Mouse (Mus musculus) myocyte (in vitro differentiated cells): ENCODE results near the gene Spock1.

Source experiments
- CEBPB ChIP-seq: IDR thresholded peaks from 2 replicates; pipeline ENCODE4 v1.6.1; 2011; ENCODE audit warnings: mild to moderate bottlenecking, moderate library complexity; ENCODE audit not compliant: poor library complexity, insufficient read depth, severe bottlenecking
- E2F4 ChIP-seq: IDR thresholded peaks from one replicate; pipeline ENCODE4 v1.6.1; 2011; ENCODE audit warnings: mild to moderate bottlenecking, control low read depth, moderate library complexity; ENCODE audit not compliant: insufficient read depth
- MAX ChIP-seq: IDR thresholded peaks from one replicate; pipeline ENCODE4 v1.6.1; 2011; ENCODE audit warnings: low read depth, mild to moderate bottlenecking, control low read depth
- MYOD1 ChIP-seq, 3 experiments: IDR thresholded peaks; one replicate each; pipeline ENCODE4 v1.6.1; 2011; ENCODE audit warnings: control low read depth in 2 of 3, low read depth in 2 of 3, mild to moderate bottlenecking in 2 of 3, moderate library complexity in 1 of 3; ENCODE audit not compliant: insufficient read length in 2 of 3, control insufficient read depth in 1 of 3
- MYOG ChIP-seq, 3 experiments: IDR thresholded peaks; one replicate each; pipeline ENCODE4 v1.6.1; 2011; ENCODE audit warnings: control low read depth in 2 of 3, low read depth in 2 of 3, mild to moderate bottlenecking in 2 of 3; ENCODE audit not compliant: insufficient read length in 2 of 3, control insufficient read depth in 1 of 3, insufficient read depth in 1 of 3
- POLR2A ChIP-seq: IDR thresholded peaks from one replicate; pipeline ENCODE4 v1.6.1; 2011; ENCODE audit warnings: low read depth, mild to moderate bottlenecking, control low read depth, moderate library complexity; ENCODE audit not compliant: insufficient read length
- POLR2AphosphoS2 ChIP-seq: IDR thresholded peaks from one replicate; pipeline ENCODE4 v1.6.1; 2011; ENCODE audit warnings: low read depth, control low read depth; ENCODE audit not compliant: insufficient read length
- SRF ChIP-seq: IDR thresholded peaks from one replicate; pipeline ENCODE4 v1.6.1; 2011; ENCODE audit warnings: low read depth; ENCODE audit not compliant: control insufficient read depth, insufficient read length
- TCF12 ChIP-seq: IDR thresholded peaks from one replicate; pipeline ENCODE4 v1.6.1; 2011; ENCODE audit warnings: mild to moderate bottlenecking, control low read depth; ENCODE audit not compliant: poor library complexity, insufficient read depth, severe bottlenecking
- TCF3 ChIP-seq: IDR thresholded peaks from one replicate; pipeline ENCODE4 v1.6.1; 2011; ENCODE audit warnings: low read depth, control low read depth; ENCODE audit not compliant: insufficient read length
- USF1 ChIP-seq: IDR thresholded peaks from one replicate; pipeline ENCODE4 v1.6.1; 2011; ENCODE audit warnings: low read depth, mild to moderate bottlenecking, control low read depth, moderate library complexity

DNA sequence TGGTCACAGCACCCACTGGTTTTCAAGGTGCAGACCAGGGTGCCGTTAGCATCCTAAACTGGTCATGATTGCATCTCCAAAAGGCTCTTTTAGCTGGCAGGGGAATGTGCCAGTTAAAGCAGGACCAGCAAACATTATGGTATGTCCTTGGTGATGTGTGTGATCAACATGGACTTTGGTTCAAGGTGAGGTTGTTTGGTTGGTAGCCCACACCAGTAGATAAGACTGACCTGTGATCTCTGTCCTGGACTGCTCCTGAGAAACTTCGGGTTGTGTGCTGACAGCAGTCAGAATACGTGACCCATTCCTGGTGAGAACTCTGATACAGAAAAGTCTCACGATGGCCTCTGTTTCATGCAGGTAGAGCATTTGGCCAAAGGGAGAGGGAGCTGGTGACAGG, 11.8 kb upstream of the Spock1 start:
- TF ChIP-seq POLR2A = no peak
- TF ChIP-seq USF1 = no peak
- TF ChIP-seq TCF12 = no peak
- no peak for TF ChIP-seq SRF
- TF ChIP-seq MAX = no peak
- TF ChIP-seq CEBPB = no peak
- TF ChIP-seq E2F4 = no peak
- TF ChIP-seq POLR2AphosphoS2 = no peak
- TF ChIP-seq MYOD1 (IDR thresholded peaks at IDR 0.05; ENCODE audit: control insufficient read depth in 1 of 3, insufficient read length in 2 of 3, low read depth in 2 of 3) = no peak
- no peak for TF ChIP-seq MYOG (IDR thresholded peaks at IDR 0.05; ENCODE audit: control insufficient read depth in 1 of 3, insufficient read depth in 1 of 3, insufficient read length in 2 of 3, low read depth in 2 of 3)
- TF ChIP-seq TCF3 = no peak
